Mouse (Mus musculus) 416B (cell line): ENCODE measurements around the gene Hsbp1.
"Not testable (repeated sequence)": the region's sequence is repeated elsewhere in the genome, so short reads cannot be mapped to it uniquely, and the experiment has no call there.

Experiments used
- DNase-seq: peaks from one replicate; pipeline ENCODE4 v3.0.0; 2011; ENCODE audit warnings: low read depth

Gene Hsbp1

GRCm38 (mm10) chr8:119344190-119344856 is at the start of gene Hsbp1:
Gene Hsbp1 (plus strand): TSS chr8:119344488.
- DNase-seq = peak; percentile 99

- DNase-seq = peak; percentile 55
These were observed 48.8 kb upstream of the Hsbp1 start for GRCm38 (mm10) chr8:119295477-119295876.

DNA sequence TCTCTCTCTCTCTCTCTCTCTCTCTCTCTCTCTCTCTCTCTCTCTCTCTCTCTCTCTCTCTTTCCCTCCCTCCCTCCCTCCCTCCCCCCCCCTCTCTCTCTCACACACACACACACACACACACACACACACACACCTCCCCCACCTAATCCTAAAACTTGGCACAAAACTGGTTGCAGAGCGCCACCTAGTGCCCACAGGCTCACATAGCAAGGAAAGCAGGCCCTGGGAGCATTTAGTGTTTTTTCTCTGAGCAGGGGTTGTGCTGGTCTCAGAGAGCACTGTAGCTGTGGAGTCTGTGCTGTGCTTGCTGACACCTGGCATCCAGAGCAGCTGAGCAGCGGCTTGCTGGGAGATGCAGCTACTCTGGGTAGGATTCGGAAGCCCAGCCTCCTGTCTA is 46.5 kb upstream of the Hsbp1 start:
- DNase-seq = peak; percentile 49

DNA sequence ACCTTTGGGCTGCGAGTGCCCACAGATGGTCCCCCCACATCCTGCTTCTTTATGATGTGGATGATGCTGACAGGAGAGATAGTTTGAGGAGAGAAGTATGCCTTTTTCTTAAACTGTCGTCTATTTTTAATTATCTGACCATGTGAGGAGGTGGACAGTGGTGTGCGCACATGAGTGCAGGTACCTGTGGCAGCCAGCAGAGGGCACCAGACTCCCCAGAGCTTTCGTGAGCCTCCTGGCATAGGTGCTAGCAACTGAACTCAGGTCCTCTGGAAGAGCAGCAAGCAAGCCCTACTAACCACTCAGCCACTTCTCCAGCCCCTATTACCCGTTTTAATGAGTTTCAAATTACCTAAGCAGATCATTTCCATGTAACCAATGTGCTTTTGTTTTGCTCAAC is 44.0 kb upstream of the Hsbp1 start:
- no peak for DNase-seq

GRCm38 (mm10) chr8:119304196-119304595 is 40.1 kb upstream of the Hsbp1 start:
- DNase-seq = no peak

DNA sequence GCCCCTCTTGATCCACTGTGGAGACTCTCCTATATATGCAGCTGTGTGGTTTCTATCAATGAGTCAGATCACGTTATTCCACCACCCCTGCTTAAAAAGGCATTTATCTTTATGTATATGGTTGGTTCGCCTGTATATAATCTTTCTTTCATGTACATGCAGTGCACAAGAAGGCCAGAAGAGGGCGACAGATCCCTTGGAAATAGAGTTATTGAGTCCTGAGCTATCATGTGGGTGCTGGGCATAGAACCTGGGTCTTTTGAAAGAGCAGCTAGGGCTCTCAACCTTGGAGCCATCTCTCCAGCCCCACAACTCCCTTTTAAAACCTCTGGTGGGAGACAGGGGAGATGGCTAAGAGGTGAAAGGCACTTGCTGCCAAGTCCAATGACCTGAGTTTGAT is 32.9 kb upstream of the Hsbp1 start:
- peak; percentile 62 for DNase-seq

DNA sequence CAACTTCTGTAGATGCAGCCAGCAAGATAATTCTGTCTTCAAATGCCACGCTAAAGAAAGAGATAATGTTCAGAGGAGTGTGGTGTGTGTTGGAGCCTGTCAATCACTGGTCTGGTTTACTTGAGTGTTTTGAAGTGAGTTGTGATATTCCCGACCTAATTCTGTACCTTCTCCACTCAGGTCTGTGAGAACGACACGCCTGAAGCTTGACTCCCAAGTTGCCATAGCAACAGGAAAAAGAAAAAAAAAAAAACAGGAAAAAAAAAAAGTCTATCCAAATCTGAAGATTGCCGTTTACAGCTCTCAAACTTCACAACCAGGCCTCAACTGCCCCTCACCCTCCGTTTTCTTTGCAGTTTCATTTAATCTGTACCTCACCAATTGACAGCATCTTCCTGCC is 21.1 kb upstream of the Hsbp1 start:
- DNase-seq = no peak

DNA sequence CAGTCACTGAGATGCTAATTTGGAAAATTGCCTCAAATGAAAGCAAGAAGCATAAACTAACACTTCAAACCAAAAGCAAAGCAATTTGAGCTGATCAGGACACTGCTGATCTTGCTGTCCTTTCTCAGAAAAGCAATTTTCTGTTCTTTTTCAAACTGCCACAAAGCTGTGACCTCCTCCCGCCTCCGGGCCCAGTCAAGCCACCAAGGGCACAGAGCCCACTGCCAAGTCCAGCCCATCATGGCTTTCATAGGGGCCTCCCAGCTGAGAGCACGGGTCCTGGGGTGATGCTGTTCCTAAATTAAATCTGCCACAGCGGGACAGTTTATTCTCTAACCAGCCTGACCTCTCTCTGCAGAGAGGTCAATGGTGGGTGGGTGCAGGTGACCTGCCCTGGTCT is 4.7 kb upstream of the Hsbp1 start:
- no peak for DNase-seq

DNA sequence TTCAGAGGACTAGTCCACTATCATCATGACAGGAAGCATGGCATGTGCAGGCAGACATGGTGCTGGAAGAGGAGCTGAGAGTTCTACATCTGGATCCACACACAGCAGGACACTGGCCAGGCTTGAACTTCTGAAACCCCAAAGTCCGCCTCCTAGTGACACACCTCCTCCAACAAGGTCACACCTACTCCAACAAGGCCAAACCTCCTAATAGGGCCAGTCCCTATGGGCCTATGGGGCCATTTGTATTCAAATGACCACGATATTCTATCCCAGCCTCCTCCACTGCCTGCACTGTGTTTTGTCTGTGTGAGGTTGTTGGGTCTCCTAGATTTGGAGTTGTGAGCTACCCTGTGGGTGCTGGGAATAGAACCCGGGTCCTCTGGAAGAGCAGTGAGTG is 682 bp upstream of the Hsbp1 start:
- peak; percentile 52 for DNase-seq

DNA sequence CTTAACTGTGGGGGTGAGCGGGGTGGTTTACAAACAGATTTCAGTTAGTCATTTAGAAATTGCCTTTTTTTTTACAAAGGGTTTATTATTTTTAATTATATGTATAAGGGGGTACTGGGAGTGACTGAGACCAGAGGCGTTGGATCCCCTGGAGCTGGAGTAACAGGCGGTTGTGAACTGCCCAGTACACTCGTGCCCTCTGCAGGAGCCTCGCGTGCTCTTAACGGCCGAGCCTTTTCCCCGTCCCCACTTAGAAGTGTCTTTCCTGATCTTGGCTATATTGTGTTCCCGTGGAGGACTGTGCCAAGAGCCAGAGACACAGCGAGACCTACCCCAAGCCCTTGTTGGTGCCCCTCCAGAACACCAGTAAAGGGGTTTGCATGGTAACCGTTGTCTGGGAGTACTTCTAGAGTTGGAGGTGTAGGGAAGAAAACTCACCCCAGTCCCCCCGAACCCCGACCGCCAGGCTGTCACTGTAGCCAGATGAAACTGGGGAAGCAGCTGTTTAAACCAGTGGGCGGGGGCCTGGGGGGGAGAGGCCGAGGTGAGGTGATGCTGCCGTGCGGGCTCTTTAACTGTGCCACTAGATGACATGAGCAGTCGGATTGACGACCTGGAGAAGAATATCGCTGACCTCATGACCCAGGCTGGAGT is 868 bp downstream of the Hsbp1 start:
- peak; percentile 46 for DNase-seq

GRCm38 (mm10) chr8:119345683-119346075 is 1.4 kb downstream of the Hsbp1 start:
- DNase-seq = peak; percentile 58

DNA sequence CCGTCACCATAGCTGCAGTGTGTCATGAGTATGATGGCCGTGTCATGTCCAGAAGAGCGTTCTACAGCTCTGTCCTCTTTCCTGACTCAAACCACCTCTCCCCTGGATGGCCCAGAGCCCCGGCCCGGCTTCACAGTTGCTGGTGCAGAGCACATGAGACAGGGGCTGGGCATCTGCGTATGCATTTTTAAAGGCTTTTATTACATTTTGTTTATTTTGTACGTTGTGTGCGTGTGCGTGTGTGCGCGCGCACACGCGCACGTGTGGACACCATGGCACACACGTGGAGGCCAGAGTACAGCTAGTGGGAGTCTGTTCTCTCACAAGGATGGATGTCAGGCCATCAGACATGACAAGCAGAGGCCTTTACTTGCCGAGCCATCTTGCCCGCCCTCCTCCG is 7.4 kb downstream of the Hsbp1 start:
- DNase-seq = no peak

DNA sequence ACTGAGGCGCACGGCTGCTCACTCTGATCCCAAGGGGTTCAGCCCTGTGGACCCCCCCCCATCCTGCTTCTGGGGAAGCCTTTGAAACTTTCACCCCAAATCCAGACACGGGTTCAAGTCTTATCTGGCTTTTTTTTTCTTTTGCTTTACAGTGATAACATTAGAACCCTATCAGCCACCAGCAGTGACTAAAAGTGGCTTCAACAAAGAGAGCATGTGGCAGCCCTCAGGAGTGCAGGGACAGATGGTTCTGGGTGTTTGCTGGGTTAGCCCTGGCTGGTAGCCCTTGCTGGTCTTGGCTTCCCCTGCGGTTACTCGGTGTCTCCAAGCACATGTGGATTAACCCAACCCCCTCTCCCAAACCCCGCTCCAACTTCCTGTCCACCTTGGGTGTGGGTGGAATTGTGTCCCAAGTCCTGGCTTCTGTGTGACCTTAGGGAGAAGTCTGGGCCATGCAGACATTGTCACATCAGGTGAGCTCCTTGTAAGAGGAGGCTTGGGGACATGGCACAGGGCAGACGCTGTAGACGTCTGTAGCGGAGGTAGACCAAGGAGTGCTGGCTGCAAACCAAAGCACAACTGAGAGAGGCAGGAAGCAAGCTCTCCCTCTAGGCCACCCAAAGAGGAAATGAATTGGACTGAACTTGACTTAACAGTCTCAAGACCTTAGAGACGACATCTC is 8.8 kb downstream of the Hsbp1 start:
- DNase-seq = peak; percentile 32

- no peak for DNase-seq
These were observed 9.4 kb downstream of the Hsbp1 start for GRCm38 (mm10) chr8:119353659-119354023.

GRCm38 (mm10) chr8:119356631-119357030 is 12.3 kb downstream of the Hsbp1 start:
- peak; percentile 73 for DNase-seq

- no peak for DNase-seq
These were observed 13.9 kb downstream of the Hsbp1 start for GRCm38 (mm10) chr8:119358175-119358574.

DNA sequence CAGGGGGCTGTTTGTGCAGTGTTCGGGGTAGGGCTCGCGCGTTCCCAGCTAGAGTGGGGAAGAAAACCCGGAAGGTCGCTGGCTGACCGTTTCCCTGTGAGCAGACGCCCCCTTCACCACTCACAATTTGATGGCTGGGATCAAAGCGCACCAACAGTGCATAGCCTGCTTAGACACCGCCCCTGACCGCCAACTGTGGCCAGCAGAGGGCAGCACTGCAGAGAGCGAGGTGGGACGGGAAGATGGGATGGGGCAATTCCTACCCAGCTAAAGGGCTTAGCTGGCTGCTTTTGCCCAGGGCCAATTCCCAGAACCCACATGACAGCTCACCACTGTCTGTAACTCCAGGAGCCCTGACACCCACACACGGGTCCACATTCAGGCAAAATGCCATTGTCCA is 14.5 kb downstream of the Hsbp1 start:
- DNase-seq = peak; percentile 53

DNA sequence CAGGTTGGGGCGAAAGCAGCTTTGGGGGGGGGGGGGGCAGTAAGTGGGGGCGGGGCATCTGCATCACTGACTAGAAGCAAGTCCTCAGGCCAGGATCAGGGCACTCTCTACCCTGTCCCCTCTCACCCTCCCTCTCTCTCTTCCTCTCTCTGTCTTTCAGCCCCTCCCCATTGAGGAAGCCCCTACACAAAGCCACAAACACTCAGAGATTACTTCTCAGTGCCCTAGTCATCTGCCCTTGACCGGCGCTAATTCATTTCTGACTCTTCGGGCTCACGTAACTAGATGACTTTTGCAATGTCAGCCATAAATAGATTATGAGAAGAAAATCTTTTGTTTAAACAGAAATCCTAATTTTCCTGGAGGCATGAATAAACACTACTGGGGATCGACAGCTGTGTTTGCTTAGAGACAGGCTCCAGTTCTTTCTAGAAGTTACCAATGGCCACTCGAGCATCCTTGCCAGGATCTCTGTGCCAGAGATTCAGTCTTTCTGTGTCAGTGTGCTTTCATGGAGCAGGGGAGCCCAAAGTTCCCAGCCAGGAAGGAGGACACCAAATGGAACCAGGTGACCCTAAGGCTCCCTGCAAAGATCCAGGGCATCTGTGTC is 16.5 kb downstream of the Hsbp1 start:
- DNase-seq = no peak

- DNase-seq = not testable (repeated sequence)
These were observed 30.4 kb downstream of the Hsbp1 start for GRCm38 (mm10) chr8:119374716-119375115.

DNA sequence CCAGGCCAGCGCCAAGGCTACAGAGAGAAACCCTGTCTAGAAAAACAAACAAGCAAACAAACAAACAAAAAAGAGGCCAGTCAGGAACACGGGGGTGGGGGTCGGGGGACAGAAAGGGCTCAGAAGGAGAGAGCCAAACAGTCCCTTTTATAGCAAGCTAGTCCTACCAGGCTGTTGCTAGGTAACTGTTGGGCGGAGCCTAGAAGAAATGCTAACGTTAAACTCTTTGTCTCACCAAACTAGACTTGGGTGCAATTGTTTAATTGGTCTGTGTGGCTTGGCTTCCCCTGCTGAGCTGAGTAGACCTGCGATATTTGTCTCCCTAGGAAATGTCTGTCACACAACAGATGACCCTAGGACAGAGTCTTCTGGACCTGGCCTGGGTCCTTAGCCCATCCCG is 34.2 kb downstream of the Hsbp1 start:
- DNase-seq = no peak

GRCm38 (mm10) chr8:119380619-119381018 is 36.3 kb downstream of the Hsbp1 start:
- DNase-seq = peak; percentile 81

DNA sequence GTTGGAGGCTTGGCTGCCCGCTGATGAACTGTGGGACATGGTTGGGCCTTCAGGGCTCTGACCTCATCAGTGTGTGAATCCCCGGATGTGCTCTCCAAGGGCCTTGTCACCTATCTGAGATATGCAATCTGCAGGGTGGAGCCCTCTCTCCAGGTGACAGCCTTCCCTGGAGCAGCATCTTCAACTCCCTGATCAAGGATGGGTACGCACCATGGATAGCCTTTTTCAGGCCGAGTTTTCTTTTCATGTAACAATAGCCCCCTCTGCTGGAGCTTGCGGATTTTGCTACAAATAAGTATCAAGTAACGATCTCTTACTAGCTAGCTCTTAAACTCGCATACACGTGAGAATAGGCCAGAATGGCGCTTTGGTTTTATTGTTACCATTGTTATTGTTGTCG is 40.2 kb downstream of the Hsbp1 start:
- DNase-seq = peak; percentile 85

GRCm38 (mm10) chr8:119385854-119386253 is 41.6 kb downstream of the Hsbp1 start:
- peak; percentile 51 for DNase-seq
